Mouse (Mus musculus) thymus, postnatal 10 days (tissue): ENCODE measurements around the gene Plekhg3.

Experiments used
- DNase-seq, 2 experiments: peaks; one replicate each; pipeline ENCODE4 v3.0.0; 2021; ENCODE audit warnings: low spot score in 2 of 2

Plekhg3 gene

GRCm38 (mm10) chr12:76530580-76531139 lies at the start of gene Plekhg3:
Gene Plekhg3, plus strand, starts transcription at chr12:76530891.
- DNase-seq: no peak

GRCm38 (mm10) chr12:76482446-76482845 lies 48.2 kb upstream of the Plekhg3 start:
- DNase-seq: no peak

GRCm38 (mm10) chr12:76482948-76483347 lies 47.7 kb upstream of the Plekhg3 start:
- DNase-seq: no peak

GRCm38 (mm10) chr12:76484881-76485280 lies 45.8 kb upstream of the Plekhg3 start:
- DNase-seq: no peak

- no peak for DNase-seq
Measured at GRCm38 (mm10) chr12:76485381-76485780, 45.3 kb upstream of the Plekhg3 start.

GRCm38 (mm10) chr12:76486943-76487342 lies 43.7 kb upstream of the Plekhg3 start:
- DNase-seq: no peak

- no peak for DNase-seq
Measured at GRCm38 (mm10) chr12:76490798-76491197, 39.9 kb upstream of the Plekhg3 start.

GRCm38 (mm10) chr12:76493462-76493861 lies 37.2 kb upstream of the Plekhg3 start:
- no peak for DNase-seq

GRCm38 (mm10) chr12:76495381-76495780 lies 35.3 kb upstream of the Plekhg3 start:
- DNase-seq: no peak

GRCm38 (mm10) chr12:76496324-76496723 lies 34.4 kb upstream of the Plekhg3 start:
- peak in 1 of 2 experiments; percentile 53 for DNase-seq

- DNase-seq: no peak
Measured at GRCm38 (mm10) chr12:76499276-76499675, 31.4 kb upstream of the Plekhg3 start.

GRCm38 (mm10) chr12:76500055-76500454 lies 30.6 kb upstream of the Plekhg3 start:
- no peak for DNase-seq

- DNase-seq: no peak
Measured at GRCm38 (mm10) chr12:76500896-76501295, 29.8 kb upstream of the Plekhg3 start.

GRCm38 (mm10) chr12:76502981-76503380 lies 27.7 kb upstream of the Plekhg3 start:
- DNase-seq: no peak

GRCm38 (mm10) chr12:76506522-76506921 lies 24.2 kb upstream of the Plekhg3 start:
- no peak for DNase-seq

- DNase-seq: no peak
Measured at GRCm38 (mm10) chr12:76507791-76508190, 22.9 kb upstream of the Plekhg3 start.

GRCm38 (mm10) chr12:76508909-76509440 lies 21.7 kb upstream of the Plekhg3 start:
- DNase-seq: no peak

GRCm38 (mm10) chr12:76512731-76513130 lies 18.0 kb upstream of the Plekhg3 start:
- DNase-seq: no peak

- DNase-seq: no peak
Measured at GRCm38 (mm10) chr12:76514842-76515241, 15.8 kb upstream of the Plekhg3 start.

GRCm38 (mm10) chr12:76518000-76518399 lies 12.7 kb upstream of the Plekhg3 start:
- no peak for DNase-seq

GRCm38 (mm10) chr12:76518909-76519842 lies 11.5 kb upstream of the Plekhg3 start:
- DNase-seq: no peak

- DNase-seq: no peak
Measured at GRCm38 (mm10) chr12:76523654-76524053, 7.0 kb upstream of the Plekhg3 start.

- DNase-seq: no peak
Measured at GRCm38 (mm10) chr12:76524915-76525314, 5.8 kb upstream of the Plekhg3 start.
